15 mouse cellular contexts compared by ENCODE assay signal in genomic region chr14:30596407-30596806, GRCm38 (mm10). TPM values are rescaled to one million over a fixed set of nuclear protein-coding genes. Genes with fewer than 3 reads are reported as not detected.
DNase-seq lines count a peak whose midpoint lies in the region; TF ChIP-seq lines count a peak whose summit lies in the region.
"Had no signal": no experiment of that assay in that cellular context is flagged by ENCODE, and none has a peak within 500 bp of the region (broad histone marks: within the 10 kb centered on the region; RNA-seq: fewer than 3 reads in every experiment).

No protein-coding gene starts in this region.

- TF ChIP-seq EP300 in CH12.LX (IDR thresholded peaks at IDR 0.05; ENCODE audit: low read length), result no peak

- dilution Hi-C loops in CH12.LX (cut with MboI; ENCODE audit: extremely low pct_ligation_motif_present, extremely low pct_unique_long_range_greater_than_20kb, low sequenced_read_pairs), result no loop called here

- peaks cover 48 to 77% of the 10 kb centered on the region in 2 experiments for H3K36me3 ChIP-seq in CH12.LX (replicated peaks in 1 of 2; ENCODE audit: control insufficient read depth in 1 of 2, insufficient read depth in 1 of 2, low read length in 1 of 2)
- peaks cover 4% of the 10 kb centered on the region for H3K36me3 ChIP-seq in myocyte (ENCODE audit: control insufficient read depth, insufficient read depth)
- peaks cover 51% of the 10 kb centered on the region for H3K36me3 ChIP-seq in embryonic facial prominence, embryonic 10.5 days (replicated peaks)

- in situ Hi-C loops in CH12.LX (cut with MboI; ENCODE audit: low pct_ligation_motif_present, low pct_unique_long_range_greater_than_20kb, low sequenced_read_pairs), result no loop called here

- H3K9ac ChIP-seq in CH12.LX (ENCODE audit: insufficient read depth, low read depth), result no peak overlapping the region
- H3K9ac ChIP-seq: embryonic facial prominence, embryonic 15.5 days; heart, embryonic 13.5 days; hindbrain, embryonic 12.5 days had no signal

- TF ChIP-seq CTCF in gastrocnemius, adult 2 months (IDR thresholded peaks at IDR 0.05), result no peak
- no peak for TF ChIP-seq CTCF in CH12.LX (conservative IDR thresholded peaks at IDR 0.05 in 1 of 2, IDR thresholded peaks at IDR 0.05 in 1 of 2; ENCODE audit: low read depth in 2 of 2, low read length in 2 of 2)

- peak overlapping the region; percentile 72 for H3K27ac ChIP-seq in gastrocnemius, adult 2 months
- no peak overlapping the region for H3K27ac ChIP-seq in CH12.LX (ENCODE audit: insufficient read depth, low read depth)
- H3K27ac ChIP-seq in embryonic facial prominence, embryonic 10.5 days (replicated peaks), result no peak overlapping the region
- H3K27ac ChIP-seq: embryonic facial prominence, embryonic 15.5 days; heart, embryonic 13.5 days; hindbrain, embryonic 12.5 days had no signal

- DNase-seq in gastrocnemius, adult 2 months, result peak; percentile 11
- DNase-seq in gastrocnemius, postnatal 36 days, result no peak
- DNase-seq in CH12.LX (ENCODE audit: extremely low read depth), result peak; percentile 44
- no peak for DNase-seq in heart, postnatal 10 days
- DNase-seq in adrenal gland, adult 2 months, result no peak
- no peak for DNase-seq in embryonic facial prominence, embryonic 10.5 days (ENCODE audit: low spot score)
- DNase-seq: cerebellum, adult 2 months; gastrocnemius, postnatal 25 days; heart, adult 11 months had no signal

- no peaks in the 10 kb centered on the region for H3K9me3 ChIP-seq in CH12.LX (replicated peaks; ENCODE audit: low read length)
- no peaks in the 10 kb centered on the region for H3K9me3 ChIP-seq in embryonic facial prominence, embryonic 10.5 days
- H3K9me3 ChIP-seq: embryonic facial prominence, embryonic 15.5 days; forebrain, embryonic 10.5 days; heart, embryonic 13.5 days; hindbrain, embryonic 12.5 days had no signal

- H3K79me2 ChIP-seq in CH12.LX (replicated peaks; ENCODE audit: control insufficient read depth, extremely low read depth, insufficient read depth, poor library complexity, severe bottlenecking) (no peaks in the 10 kb centered on the region), myocyte (ENCODE audit: control insufficient read depth, insufficient read depth) (no peaks in the 10 kb centered on the region)

- TF ChIP-seq POLR2A in CH12.LX (IDR thresholded peaks at IDR 0.05; ENCODE audit: low read depth, low read length), result no peak
- TF ChIP-seq POLR2A in myocyte (IDR thresholded peaks at IDR 0.05; ENCODE audit: insufficient read length, low read depth), result no peak

- H3K27me3 ChIP-seq in CH12.LX (replicated peaks) (no peaks in the 10 kb centered on the region), myocyte (ENCODE audit: control insufficient read depth, insufficient read depth, insufficient read length) (no peaks in the 10 kb centered on the region)
- no peaks in the 10 kb centered on the region for H3K27me3 ChIP-seq in embryonic facial prominence, embryonic 10.5 days (replicated peaks; ENCODE audit: low read depth, poor library complexity, severe bottlenecking)
- H3K27me3 ChIP-seq: embryonic facial prominence, embryonic 15.5 days; heart, embryonic 13.5 days had no signal

- WGBS in embryonic facial prominence, embryonic 10.5 days, result 96% methylated on average over 3 of the region's 3 CpGs

- H3K4me2 ChIP-seq in CH12.LX (ENCODE audit: insufficient read depth, low read depth, poor library complexity, severe bottlenecking) (no peak overlapping the region), myocyte (ENCODE audit: low read depth) (no peak overlapping the region)
- H3K4me2 ChIP-seq: embryonic facial prominence, embryonic 15.5 days; heart, embryonic 13.5 days; hindbrain, embryonic 12.5 days had no signal

- no peak overlapping the region for H3ac ChIP-seq in myocyte (ENCODE audit: control insufficient read depth, insufficient read length)

- peaks cover 34 to 84% of the 10 kb centered on the region in 2 experiments for H3K4me1 ChIP-seq in CH12.LX (ENCODE audit: control insufficient read depth in 1 of 2, insufficient read depth in 2 of 2)
- H3K4me1 ChIP-seq in embryonic facial prominence, embryonic 10.5 days, result peaks cover 24% of the 10 kb centered on the region

- no peak overlapping the region for H3K4me3 ChIP-seq in gastrocnemius, adult 2 months
- H3K4me3 ChIP-seq in CH12.LX (replicated peaks in 1 of 3; ENCODE audit: low read depth in 2 of 3, low read length in 2 of 3, poor library complexity in 1 of 3), result no peak overlapping the region
- no peak overlapping the region for H3K4me3 ChIP-seq in myocyte
- H3K4me3 ChIP-seq in embryonic facial prominence, embryonic 10.5 days, result no peak overlapping the region
- H3K4me3 ChIP-seq: embryonic facial prominence, embryonic 15.5 days; erythroblast, embryonic 14.5 days; forebrain, embryonic 10.5 days; heart, embryonic 13.5 days; hindbrain, embryonic 12.5 days had no signal

- no peak for TF ChIP-seq RAD21 in CH12.LX (IDR thresholded peaks at IDR 0.05; ENCODE audit: low read depth, low read length)

- intact Hi-C loops in gastrocnemius, adult 2 months (cut with DNase I), result no loop called here
- intact Hi-C loops in gastrocnemius, postnatal 36 days (cut with DNase I), result no loop called here
- intact Hi-C loops in heart, postnatal 10 days (cut with DNase I), result no loop called here

TF ChIP-seq in CH12.LX, 34 proteins besides CTCF, POLR2A, EP300 and RAD21:
- TF ChIP-seq JUND (conservative IDR thresholded peaks at IDR 0.05; ENCODE audit: low read depth, low read length) (no peak), ZNF384 (IDR thresholded peaks at IDR 0.05; ENCODE audit: low read depth, low read length) (peak; percentile 70)

TF ChIP-seq in myocyte, 11 proteins besides CTCF, POLR2A, EP300 and RAD21:
- no peak for TF ChIP-seq MYOG (IDR thresholded peaks at IDR 0.05; ENCODE audit: control insufficient read depth in 1 of 3, insufficient read depth in 1 of 3, insufficient read length in 2 of 3, low read depth in 2 of 3)
- TF ChIP-seq E2F4 (IDR thresholded peaks at IDR 0.05; ENCODE audit: insufficient read depth), result no peak
- no peak for TF ChIP-seq CEBPB (IDR thresholded peaks at IDR 0.05; ENCODE audit: insufficient read depth, poor library complexity, severe bottlenecking)
- TF ChIP-seq MYOD1 (IDR thresholded peaks at IDR 0.05; ENCODE audit: control insufficient read depth in 1 of 3, insufficient read length in 2 of 3, low read depth in 2 of 3), result peak in 2 of 3 experiments; percentile 58 to 83
- TF ChIP-seq SRF (IDR thresholded peaks at IDR 0.05; ENCODE audit: control insufficient read depth, insufficient read length, low read depth), result no peak
- TF ChIP-seq TCF3 (IDR thresholded peaks at IDR 0.05; ENCODE audit: insufficient read length, low read depth), result no peak
- no peak for TF ChIP-seq TCF12 (IDR thresholded peaks at IDR 0.05; ENCODE audit: insufficient read depth, poor library complexity, severe bottlenecking)
TF ChIP-seq in myocyte: peak in this region for 1.

RNA-seq across cellular contexts. Expression of gene Prkcd, which starts 29.6 kb away (rescaled TPM):
- 10 to 100 TPM in 1 of 2 experiments, 1 to 10 TPM in 1; 5.6 to 14.8 TPM for total RNA-seq in gastrocnemius, adult 2 months (2021)
- 10 to 100 TPM in 1 of 2 experiments, 1 to 10 TPM in 1; 6.6 to 11.7 TPM for total RNA-seq in gastrocnemius, postnatal 36 days (2021)
- total RNA-seq in CH12.LX (2012; rRNA removed) (109 and 110 TPM in 2 replicates), CH12.LX (2014; rRNA removed) (119 and 122 TPM in 2 replicates)
- polyA plus RNA-seq in CH12.LX (2012; ENCODE audit: insufficient read length, low read depth) (186 and 189 TPM in 2 replicates), myocyte (2012; fragmentation: generic; extraction: Trizol) (23.6 TPM)
- total RNA-seq in heart, postnatal 10 days (2021), result 10 to 100 TPM; 18.7 to 20.0 TPM
- 100 to 1,000 TPM in 1 of 2 experiments, 10 to 100 TPM in 1; 83.4 to 367 TPM for total RNA-seq in adrenal gland, adult 2 months (2021)
- polyA plus RNA-seq in adrenal gland, adult 2 months (2012; rRNA removed), result 266 and 407 TPM in 2 replicates
- 31.6 and 37.3 TPM in 2 replicates for polyA plus RNA-seq in embryonic facial prominence, embryonic 10.5 days (2016; fragmentation: Nextera tagmentation; extraction: Ambion mirVana)

RNA-seq across cellular contexts. Expression of gene Tkt, which starts 48.2 kb away (rescaled TPM):
- 10 to 100 TPM in 1 of 2 experiments, 1 to 10 TPM in 1; 8.0 to 15.0 TPM for total RNA-seq in gastrocnemius, adult 2 months (2021)
- 10 to 100 TPM in 1 of 2 experiments, 1 to 10 TPM in 1; 9.6 to 13.1 TPM for total RNA-seq in gastrocnemius, postnatal 36 days (2021)
- total RNA-seq in CH12.LX (2012; rRNA removed) (432 and 450 TPM in 2 replicates), CH12.LX (2014; rRNA removed) (420 and 456 TPM in 2 replicates)
- polyA plus RNA-seq in CH12.LX (2012; ENCODE audit: insufficient read length, low read depth) (735 and 837 TPM in 2 replicates), myocyte (2012; fragmentation: generic; extraction: Trizol) (53.0 TPM)
- 100 to 1,000 TPM in 1 of 2 experiments, 10 to 100 TPM in 1; 64.1 to 105 TPM for total RNA-seq in heart, postnatal 10 days (2021)
- total RNA-seq in adrenal gland, adult 2 months (2021), result 1,000 to 10,000 TPM in 1 of 2 experiments, 100 to 1,000 TPM in 1; 736 to 1,496 TPM
- 1,206 and 1,589 TPM in 2 replicates for polyA plus RNA-seq in adrenal gland, adult 2 months (2012; rRNA removed)
- 316 and 334 TPM in 2 replicates for polyA plus RNA-seq in embryonic facial prominence, embryonic 10.5 days (2016; fragmentation: Nextera tagmentation; extraction: Ambion mirVana)

RNA-seq across cellular contexts. Expression of gene Rft1, which starts 57.8 kb away (rescaled TPM):
- 1 to 10 TPM; 4.9 to 5.5 TPM for total RNA-seq in gastrocnemius, adult 2 months (2021)
- 1 to 10 TPM; 3.8 to 4.3 TPM for total RNA-seq in gastrocnemius, postnatal 36 days (2021)
- total RNA-seq in CH12.LX (2012; rRNA removed) (12.0 and 13.5 TPM in 2 replicates), CH12.LX (2014; rRNA removed) (25.8 and 26.0 TPM in 2 replicates)
- polyA plus RNA-seq in CH12.LX (2012; ENCODE audit: insufficient read length, low read depth) (15.3 and 17.7 TPM in 2 replicates), myocyte (2012; fragmentation: generic; extraction: Trizol) (12.3 TPM)
- 10 to 100 TPM; 10.1 to 10.2 TPM for total RNA-seq in heart, postnatal 10 days (2021)
- total RNA-seq in adrenal gland, adult 2 months (2021), result 10 to 100 TPM; 24.7 to 25.4 TPM
- polyA plus RNA-seq in adrenal gland, adult 2 months (2012; rRNA removed), result 16.3 and 17.1 TPM in 2 replicates
- 15.5 and 15.7 TPM in 2 replicates for polyA plus RNA-seq in embryonic facial prominence, embryonic 10.5 days (2016; fragmentation: Nextera tagmentation; extraction: Ambion mirVana)

Comparison
In these comparisons a context has a peak if more than half of its experiments do, and no peak if none do; other contexts are left out.
1. DNase-seq: peak in gastrocnemius, adult 2 months (single experiment) and CH12.LX (single experiment); none in gastrocnemius, postnatal 36 days (0 of 2), heart, postnatal 10 days (0 of 2), adrenal gland, adult 2 months (single experiment) and embryonic facial prominence, embryonic 10.5 days (single experiment).
2. RNA of gene Prkcd, which starts 29.6 kb away (total RNA-seq): 83.4 to 367 TPM in adrenal gland, adult 2 months and 109 to 122 TPM in CH12.LX; 18.7 to 20.0 TPM in heart, postnatal 10 days, 5.6 to 14.8 TPM in gastrocnemius, adult 2 months and 6.6 to 11.7 TPM in gastrocnemius, postnatal 36 days; every median in the first group is over 4 times any median in the second.